ENCODE assay signal across 17 mouse cellular contexts in the genomic region with DNA sequence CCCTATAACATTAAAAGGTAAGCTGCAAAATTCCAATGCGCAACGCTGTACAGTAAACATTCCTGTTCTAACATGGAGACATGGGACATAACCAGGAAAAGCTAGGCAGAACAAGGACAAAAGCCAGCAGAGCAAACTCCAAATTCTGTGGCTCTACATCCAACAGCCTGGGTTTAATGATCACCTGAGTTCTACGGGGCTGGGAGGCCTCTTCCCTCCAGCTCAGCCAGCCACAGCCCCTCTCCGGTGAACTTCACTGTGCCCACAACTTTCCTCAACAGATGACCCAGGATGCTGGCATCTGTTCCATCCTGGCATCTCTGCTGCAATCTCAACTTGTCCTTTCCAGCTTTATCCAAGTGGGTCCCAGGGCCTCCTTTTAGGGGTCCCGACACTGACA.
"Had no signal": no experiment of that assay in that cellular context is flagged by ENCODE, and none has a peak within 500 bp of the region (broad histone marks: within the 10 kb centered on the region; RNA-seq: fewer than 3 reads in every experiment).

No protein-coding gene starts in this region.

- H3K9me3 ChIP-seq: midbrain, embryonic 10.5 days; midbrain, embryonic 12.5 days; neural tube, embryonic 13.5 days; neural tube, embryonic 15.5 days; stomach, embryonic 15.5 days had no signal

- H3K4me1 ChIP-seq: midbrain, embryonic 10.5 days; midbrain, embryonic 12.5 days; neural tube, embryonic 13.5 days; neural tube, embryonic 15.5 days; stomach, embryonic 15.5 days had no signal

- H3K27ac ChIP-seq: midbrain, embryonic 10.5 days; midbrain, embryonic 12.5 days; neural tube, embryonic 13.5 days; neural tube, embryonic 15.5 days; stomach, embryonic 15.5 days; stomach, postnatal 0 days had no signal

- ATAC-seq: midbrain, embryonic 16.5 days had no signal

- H3K4me3 ChIP-seq: midbrain, embryonic 10.5 days; midbrain, embryonic 12.5 days; myocyte; neural tube, embryonic 13.5 days; neural tube, embryonic 15.5 days; stomach, embryonic 15.5 days had no signal

- H3K9ac ChIP-seq: lung, embryonic 14.5 days; midbrain, embryonic 12.5 days; neural tube, embryonic 13.5 days; neural tube, embryonic 15.5 days; stomach, embryonic 15.5 days had no signal

- H3K27me3 ChIP-seq: midbrain, embryonic 12.5 days; neural tube, embryonic 13.5 days; neural tube, embryonic 15.5 days; stomach, embryonic 15.5 days had no signal

- H3K4me2 ChIP-seq: lung, embryonic 14.5 days; midbrain, embryonic 12.5 days; neural tube, embryonic 13.5 days; neural tube, embryonic 15.5 days; stomach, embryonic 15.5 days had no signal

- H3K36me3 ChIP-seq: midbrain, embryonic 10.5 days; midbrain, embryonic 12.5 days; neural tube, embryonic 13.5 days; neural tube, embryonic 15.5 days; stomach, embryonic 15.5 days had no signal

- DNase-seq: lung, adult 18-20 months; lung, embryonic 14.5 days; lung, postnatal 10 days; lung, postnatal 4 days; midbrain, embryonic 14.5 days; right cerebral cortex, postnatal 14 days; thymus, adult 2 months; thymus, postnatal 25 days; thymus, postnatal 4 days had no signal
